Mouse (Mus musculus): Measurements from ENCODE around the gene Rps29.

- no peak for TF ChIP-seq CTCF (IDR thresholded peaks at IDR 0.05; ENCODE audit: borderline replicate concordance, insufficient read depth, low read length)
- TF ChIP-seq POLR2A (IDR thresholded peaks at IDR 0.05; ENCODE audit: low read depth, low read length): peak; percentile 94
These were observed 37.7 kb upstream of the Rps29 start, which contains the start of gene Gm49383 for GRCm38 (mm10) chr12:69196444-69197377.
